Mouse (Mus musculus) midbrain, postnatal 0 days (tissue): ENCODE results near the gene Trrap. TPM values are rescaled to one million over a fixed set of nuclear protein-coding genes. Genes with fewer than 3 reads are reported as not detected.

ENCODE experiments used
- ATAC-seq: fragments of 200-750 bp; cut with Nextera tagmentation; 2 replicates; pipeline ENCODE4 v1.8.0; 2017; ENCODE audit warnings: moderate number of reproducible peaks, mild to moderate bottlenecking, moderate TSS enrichment, moderate library complexity; ENCODE audit not compliant: low FRiP score
- DNase-seq: peaks from one replicate; pipeline ENCODE4 v3.0.0-alpha.2; 2015; ENCODE audit warnings: low spot score
- H3K27ac ChIP-seq: fragments of 300-500 bp; sonication (generic); 2 replicates; pipeline ENCODE4 v1.5.1; 2014; ENCODE audit warnings: low read depth, mild to moderate bottlenecking, low read length, mixed read lengths
- H3K27me3 ChIP-seq: fragments of 300-500 bp; sonication (generic); 2 replicates; pipeline ENCODE4 v1.6.1; 2014; ENCODE audit warnings: low read length, control low read depth, mixed read lengths; ENCODE audit not compliant: insufficient read depth
- H3K36me3 ChIP-seq: fragments of 300-500 bp; sonication (generic); 2 replicates; pipeline ENCODE4 v1.6.1; 2014; ENCODE audit warnings: low read length, control low read depth, mixed read lengths; ENCODE audit not compliant: insufficient read depth
- H3K4me1 ChIP-seq: fragments of 300-500 bp; sonication (generic); 2 replicates; pipeline ENCODE4 v1.6.1; 2014; ENCODE audit warnings: mild to moderate bottlenecking, control low read depth, antibody characterized with exemption, low read length, mixed read lengths; ENCODE audit not compliant: insufficient read depth
- H3K4me2 ChIP-seq: fragments of 300-500 bp; sonication (generic); 2 replicates; pipeline ENCODE4 v1.6.1; 2014; ENCODE audit warnings: low read depth, mild to moderate bottlenecking, low read length, mixed read lengths; ENCODE audit not compliant: poor library complexity, severe bottlenecking
- H3K4me3 ChIP-seq: fragments of 300-500 bp; sonication (generic); 2 replicates; pipeline ENCODE4 v1.5.1; 2014; ENCODE audit warnings: low read depth, mild to moderate bottlenecking, low read length, moderate library complexity
- H3K9ac ChIP-seq: fragments of 300-500 bp; sonication (generic); replicated peaks from 2 replicates; pipeline ENCODE4 v1.6.1; 2014; ENCODE audit warnings: mild to moderate bottlenecking, low read length, moderate library complexity, mixed read lengths; ENCODE audit not compliant: poor library complexity, severe bottlenecking
- H3K9me3 ChIP-seq: fragments of 300-500 bp; sonication (generic); 2 replicates; pipeline ENCODE4 v1.6.1; 2016; ENCODE audit warnings: low read length, control low read depth
- CTCF ChIP-seq: IDR thresholded peaks from 2 replicates; pipeline ENCODE4 v1.5.1; 2016; ENCODE audit warnings: antibody characterized with exemption, mild to moderate bottlenecking
- WGBS: fragments of 180-500 bp; shearing (Covaris S2); extraction: QIAGEN DNeasy Blood & Tissue Kit; methylation state at CpG from one replicate; pipeline ENCODE4 v1.1.7; 2014; 5-methylcytosine and 5-hydroxymethylcytosine counted together
- microRNA-seq: library from miRNA; unstranded; fragments of <30 nt; microRNA quantifications from one replicate; pipeline ENCODE4, GENCODE M21; 2016; ENCODE audit warnings: borderline number of aligned reads
- polyA plus RNA-seq: library from polyadenylated mRNA; unstranded; fragments of >200 nt; fragmentation: Nextera tagmentation; extraction: Ambion mirVana; gene quantifications from 2 replicates; pipeline ENCODE4 v1.2.1, GENCODE M21; 2015
- total RNA-seq: library from RNA; depleted of rRNA; stranded (reverse); fragments of >200 nt; gene quantifications from 2 replicates; pipeline ENCODE4 v1.2.3, GENCODE M21; 2014; rRNA removed

The Trrap gene
- total and polyA plus RNA-seq, 2 experiments from 2014 or later, result 66.8 to 136 TPM

DNA sequence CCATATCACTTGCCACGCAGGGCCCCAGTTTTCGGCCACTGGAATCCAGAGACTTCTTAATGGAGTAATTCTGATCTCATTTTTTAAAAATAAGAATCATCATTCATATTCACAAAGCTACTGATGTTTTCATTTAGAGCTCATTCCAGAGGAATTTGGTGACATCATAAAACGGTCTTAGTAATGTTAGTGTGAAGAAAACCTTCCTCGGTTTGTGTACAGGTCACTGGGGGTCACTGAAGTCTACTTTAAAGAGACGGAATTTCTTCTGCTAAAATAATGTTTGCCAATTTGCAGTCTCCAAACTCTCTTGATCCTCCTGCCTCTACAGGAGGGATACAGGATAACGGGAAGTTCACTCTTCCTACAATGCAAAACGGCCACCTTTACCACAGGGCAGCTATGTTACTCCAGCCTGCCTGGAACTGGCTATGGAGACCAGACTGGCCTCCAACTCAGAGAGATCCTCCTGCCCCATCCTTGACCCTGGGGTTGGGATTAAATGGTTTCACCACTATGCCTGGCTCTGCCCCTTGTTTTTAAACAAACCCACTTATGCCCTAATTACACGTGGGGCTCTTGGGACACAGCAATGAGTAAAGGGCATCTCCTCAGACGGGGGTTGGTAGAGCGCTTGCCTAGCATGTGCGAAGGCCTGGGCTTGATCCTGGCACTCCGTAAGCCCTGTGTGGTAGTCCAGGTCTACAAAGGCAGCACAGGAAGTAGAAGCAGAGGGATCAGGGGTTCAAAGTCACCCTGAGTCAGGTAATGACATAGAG is 137.0 kb downstream of the Trrap start:
- 87% methylated on average over 12 of the region's 12 CpGs for WGBS
- H3K27me3 ChIP-seq, result no peaks in the 10 kb centered on the region
- TF ChIP-seq CTCF, result no peak
- no peak for DNase-seq
- no peaks in the 10 kb centered on the region for H3K4me1 ChIP-seq
- H3K4me2 ChIP-seq, result no peak overlapping the region
- ATAC-seq, result no peak
- no peaks in the 10 kb centered on the region for H3K9me3 ChIP-seq
- no peak overlapping the region for H3K9ac ChIP-seq
- H3K36me3 ChIP-seq, result peaks cover 13% of the 10 kb centered on the region
- H3K4me3 ChIP-seq, result no peak overlapping the region
- no peak overlapping the region for H3K27ac ChIP-seq

DNA sequence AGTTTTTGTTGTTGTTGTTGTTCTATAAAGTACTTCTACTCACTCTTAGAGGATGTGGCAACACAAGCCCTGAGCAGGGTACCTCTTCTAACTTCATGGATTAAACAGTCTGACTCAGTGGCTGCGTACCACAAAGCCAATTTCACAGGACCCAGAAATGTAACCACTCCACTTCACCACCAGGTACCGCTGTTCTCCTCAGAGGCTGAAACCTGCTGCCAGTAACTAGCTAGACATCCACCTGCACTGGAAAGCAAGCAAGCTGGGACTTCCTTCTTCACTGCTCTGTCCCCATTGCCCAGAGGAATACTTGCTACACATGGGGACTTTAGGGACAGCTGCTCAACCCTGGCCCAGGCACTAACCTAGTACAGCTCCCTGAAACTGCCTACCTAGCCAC is 140.1 kb downstream of the Trrap start:
- Histone ChIP-seq H3K4me1 (no peaks in the 10 kb centered on the region), H3K36me3 (no peaks in the 10 kb centered on the region), H3K27me3 (no peaks in the 10 kb centered on the region), H3K27ac (no peak overlapping the region), H3K9me3 (no peaks in the 10 kb centered on the region), H3K9ac (no peak overlapping the region), H3K4me2 (no peak overlapping the region), H3K4me3 (no peak overlapping the region)
- WGBS, result 68% methylated on average over 2 of the region's 2 CpGs
- ATAC-seq (no peak), DNase-seq (no peak)
- TF ChIP-seq CTCF, result peak; percentile 53

Small RNAs within 50 kb of the gene (microRNA-seq; reads per million reads assigned to microRNA genes)
- 1.0 reads per million for gene Mir7039

Other genes starting within 250 kb of the Trrap start
- gene Nptx2, start 221.8 kb upstream of the Trrap start, total RNA-seq, result 45.0 and 45.8 TPM in 2 replicates
- 14.0 and 14.2 TPM in 2 replicates for gene Nptx2, start 221.8 kb upstream of the Trrap start, polyA plus RNA-seq
- gene Tmem130, start 5.9 kb upstream of the Trrap start, total RNA-seq, result 375 and 444 TPM in 2 replicates
- 603 and 636 TPM in 2 replicates for gene Tmem130, start 5.9 kb upstream of the Trrap start, polyA plus RNA-seq
- gene Smurf1, start 198.1 kb downstream of the Trrap start, total RNA-seq, result 63.0 and 71.1 TPM in 2 replicates
- 24.6 and 28.0 TPM in 2 replicates for gene Smurf1, start 198.1 kb downstream of the Trrap start, polyA plus RNA-seq